Mouse (Mus musculus) cerebellum, adult 8-10 months (tissue): Measurements from ENCODE around the gene Casc1.
"Not testable (repeated sequence)": the region's sequence is repeated elsewhere in the genome, so short reads cannot be mapped to it uniquely, and the experiment has no call there.

ENCODE experiments used
- DNase-seq: peaks from one replicate; pipeline ENCODE4 v3.0.0; 2022

Gene Casc1

DNA sequence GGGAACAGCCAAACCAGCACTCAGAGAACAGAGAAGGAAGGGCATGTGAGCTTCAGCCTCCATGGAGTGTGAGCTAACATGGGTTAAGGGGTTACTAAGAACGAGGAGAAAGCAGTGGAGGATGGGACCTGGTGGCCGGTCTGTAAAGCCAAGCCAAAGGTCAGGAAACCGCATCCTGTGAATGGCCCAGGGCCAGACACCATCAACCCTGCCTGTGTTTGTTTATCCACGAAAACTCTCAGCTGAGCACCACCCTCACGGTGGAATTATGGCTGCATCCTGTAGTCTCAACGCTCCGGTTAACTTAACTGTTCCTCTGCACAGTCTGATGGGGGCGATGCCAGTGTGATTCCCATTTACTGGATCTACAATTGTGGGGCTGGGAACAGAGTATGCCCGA, 75.0 kb downstream of the Casc1 start:
- DNase-seq: no peak

DNA sequence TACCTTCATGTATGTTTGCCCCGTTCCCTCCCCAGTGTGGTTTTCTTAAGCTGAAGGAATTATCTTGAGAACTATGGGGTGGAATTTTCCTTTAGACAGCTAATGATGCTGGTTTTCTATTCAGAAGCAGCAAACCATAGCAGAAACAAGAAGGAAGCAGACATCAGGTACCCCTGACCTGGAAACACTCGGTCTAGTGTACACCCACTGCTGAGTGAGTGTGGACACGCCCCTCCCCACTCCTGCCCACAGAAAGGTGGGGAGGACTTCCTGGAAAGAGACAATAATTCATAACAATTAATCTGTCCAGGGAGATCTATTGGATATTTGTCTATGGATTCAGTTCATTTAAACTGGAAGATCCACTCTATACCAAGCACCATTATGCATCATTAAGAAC, 75.5 kb downstream of the Casc1 start:
- DNase-seq: no peak

DNA sequence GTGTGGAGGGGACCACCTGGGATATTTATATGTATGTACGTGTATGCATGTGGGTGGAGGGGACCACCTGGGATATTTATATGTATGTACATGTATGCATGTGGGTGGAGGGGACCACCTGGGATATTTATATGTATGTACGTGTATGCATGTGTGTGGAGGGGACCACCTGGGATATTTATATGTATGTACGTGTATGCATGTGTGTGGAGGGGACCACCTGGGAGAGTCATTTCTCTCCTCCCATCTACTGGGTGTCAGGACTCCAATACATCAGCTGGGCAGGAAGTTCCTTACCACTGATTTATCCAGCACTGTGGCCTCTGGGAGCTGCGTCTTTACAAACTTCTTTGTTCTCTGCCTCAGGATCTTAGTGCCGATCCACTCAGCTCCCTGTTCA, 77.8 kb downstream of the Casc1 start:
- DNase-seq: not testable (repeated sequence)

DNA sequence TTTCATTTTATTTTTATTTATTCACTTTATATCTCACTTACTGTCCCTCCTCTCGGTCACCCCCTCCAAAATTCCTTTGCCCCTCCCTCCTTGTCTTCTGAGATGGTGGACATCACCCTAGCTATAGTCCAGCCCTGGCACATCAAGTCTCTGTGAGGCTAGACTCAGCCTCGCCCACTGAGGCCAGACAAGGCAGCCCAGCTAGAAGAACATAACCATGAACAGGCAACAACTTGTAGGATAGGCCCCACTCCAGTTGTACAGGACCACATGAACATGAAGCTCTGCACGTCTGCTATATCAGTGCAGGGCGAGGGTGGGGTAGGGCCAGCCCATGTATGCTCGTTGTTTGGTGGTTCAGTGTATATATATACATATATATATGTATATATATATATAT, 78.8 kb downstream of the Casc1 start:
- DNase-seq: no peak

DNA sequence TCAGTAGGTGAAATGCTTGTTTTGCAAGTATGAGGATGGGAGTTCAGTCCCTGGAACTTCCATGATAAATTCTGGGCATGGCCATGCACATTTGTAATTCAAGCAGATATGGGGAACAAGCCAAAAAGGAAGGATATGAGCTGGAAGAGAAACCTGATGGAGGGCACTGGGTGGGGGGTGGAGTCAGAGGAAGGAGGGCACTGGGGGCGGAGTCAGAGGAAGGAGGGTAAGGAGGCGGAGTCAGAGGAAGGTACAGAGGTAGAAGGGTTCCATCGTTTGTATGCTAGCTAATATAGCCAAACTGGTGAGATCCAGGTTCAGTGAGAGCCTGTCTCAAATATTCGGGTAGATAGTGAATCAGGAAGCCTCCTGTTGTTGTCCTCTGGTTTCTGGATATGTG, 81.2 kb downstream of the Casc1 start:
- no peak for DNase-seq

DNA sequence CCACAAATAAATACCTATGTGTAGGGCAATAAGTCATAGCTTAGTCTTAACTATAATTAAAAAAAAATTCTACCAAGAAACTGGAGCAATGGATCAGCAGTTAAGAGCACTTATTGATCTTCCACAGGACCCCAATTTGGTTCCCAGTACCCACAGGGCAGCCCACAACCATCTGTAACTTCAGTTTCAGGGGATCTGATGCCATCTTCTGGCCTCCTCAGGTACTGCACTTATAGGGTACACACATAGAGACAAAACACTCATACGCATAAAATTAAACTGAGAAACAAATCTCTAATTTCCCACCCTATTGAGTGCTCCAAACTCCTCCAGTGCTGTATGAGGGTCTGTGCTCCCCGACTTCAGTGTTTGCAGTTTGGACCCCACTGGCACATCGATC, 83.2 kb downstream of the Casc1 start:
- DNase-seq: no peak

DNA sequence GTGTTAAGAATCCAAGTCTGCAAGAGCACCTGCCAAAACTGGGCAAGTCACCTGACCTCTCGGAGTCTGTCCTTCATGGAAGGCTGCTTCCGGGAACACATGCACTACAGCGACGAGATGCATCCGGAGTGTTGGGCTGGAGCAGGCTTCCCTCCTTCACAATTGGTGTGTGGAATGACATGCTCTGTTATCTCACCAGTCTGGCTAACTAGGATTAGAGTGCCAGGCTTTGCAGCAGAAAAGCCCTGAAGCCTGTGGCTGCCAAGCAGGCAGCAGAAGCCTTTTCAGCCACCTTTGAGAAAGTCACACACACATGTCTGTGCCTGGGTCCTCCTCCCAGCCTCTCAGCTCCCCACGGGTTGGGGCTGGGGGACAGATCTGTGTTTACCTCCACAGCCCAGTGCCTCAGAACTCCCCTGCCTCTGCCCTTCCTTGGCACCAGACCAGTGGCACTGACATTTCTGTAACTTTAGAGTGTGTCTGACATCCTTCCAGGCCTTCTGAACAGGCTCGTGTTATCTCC, 85.2 kb downstream of the Casc1 start:
- DNase-seq: no peak
